Mouse (Mus musculus) neural tube, embryonic 12.5 days (tissue): ENCODE measurements at regions not wholly inside any gene's neighbourhood (a gene's known extent, or its start where the extent isn't known, plus 50 kb on each side); places are given as distances from the start of the nearest gene placed in this dataset.
"Not testable (repeated sequence)": the region's sequence is repeated elsewhere in the genome, so short reads cannot be mapped to it uniquely, and the experiment has no call there.

Experiments
- ATAC-seq: fragments of 200-750 bp; cut with Nextera tagmentation; 2 replicates; pipeline ENCODE4 v1.8.0; 2017; ENCODE audit warnings: low read depth, mild to moderate bottlenecking, moderate TSS enrichment, moderate library complexity; ENCODE audit not compliant: low FRiP score
- H3K27ac ChIP-seq: fragments of 300-500 bp; sonication (generic); 2 replicates; pipeline ENCODE4 v1.5.1; 2016
- H3K27me3 ChIP-seq: fragments of 300-500 bp; sonication (generic); replicated peaks from 2 replicates; pipeline ENCODE4 v1.6.1; 2016; ENCODE audit warnings: mild to moderate bottlenecking
- H3K36me3 ChIP-seq: fragments of 300-500 bp; sonication (generic); 2 replicates; pipeline ENCODE4 v1.6.1; 2016; ENCODE audit warnings: mild to moderate bottlenecking
- H3K4me1 ChIP-seq: fragments of 300-500 bp; sonication (generic); 2 replicates; pipeline ENCODE4 v1.6.1; 2016
- H3K4me2 ChIP-seq: fragments of 300-500 bp; sonication (generic); replicated peaks from 2 replicates; pipeline ENCODE4 v1.6.1; 2016; ENCODE audit warnings: mild to moderate bottlenecking
- H3K4me3 ChIP-seq: fragments of 300-500 bp; sonication (generic); 2 replicates; pipeline ENCODE4 v1.5.1; 2016
- H3K9ac ChIP-seq: fragments of 300-500 bp; sonication (generic); 2 replicates; pipeline ENCODE4 v1.6.1; 2016; ENCODE audit warnings: mild to moderate bottlenecking
- H3K9me3 ChIP-seq: fragments of 300-500 bp; sonication (generic); 2 replicates; pipeline ENCODE4 v1.6.1; 2016; ENCODE audit warnings: mild to moderate bottlenecking
- WGBS: fragments of 180-500 bp; shearing (Covaris S2); methylation state at CpG from one replicate; pipeline ENCODE4 v1.1.7; 2016; 5-methylcytosine and 5-hydroxymethylcytosine counted together

- no peaks in the 10 kb centered on the region for H3K4me1 ChIP-seq
- H3K36me3 ChIP-seq, result no peaks in the 10 kb centered on the region
- no peak overlapping the region for H3K4me2 ChIP-seq
- WGBS, result 76% methylated on average over 4 of the region's 4 CpGs
- no peak overlapping the region for H3K27ac ChIP-seq
- no peaks in the 10 kb centered on the region for H3K9me3 ChIP-seq
- H3K9ac ChIP-seq, result no peak overlapping the region
- no peaks in the 10 kb centered on the region for H3K27me3 ChIP-seq
- H3K4me3 ChIP-seq, result no peak overlapping the region
- ATAC-seq, result no peak
Measured at GRCm38 (mm10) chr10:45860696-45861095, 283.1 kb downstream of the Hace1 start.

GRCm38 (mm10) chr10:45865793-45866192 is 288.2 kb downstream of the Hace1 start:
- Histone ChIP-seq H3K27ac (no peak overlapping the region), H3K4me3 (no peak overlapping the region), H3K36me3 (no peaks in the 10 kb centered on the region), H3K4me1 (no peaks in the 10 kb centered on the region), H3K9ac (no peak overlapping the region), H3K4me2 (no peak overlapping the region), H3K9me3 (no peaks in the 10 kb centered on the region), H3K27me3 (no peaks in the 10 kb centered on the region)
- 54% methylated on average over 4 of the region's 4 CpGs for WGBS
- no peak for ATAC-seq

- Histone ChIP-seq H3K9me3 (no peaks in the 10 kb centered on the region), H3K4me1 (no peaks in the 10 kb centered on the region), H3K27ac (no peak overlapping the region), H3K36me3 (no peaks in the 10 kb centered on the region), H3K4me3 (no peak overlapping the region), H3K27me3 (no peaks in the 10 kb centered on the region), H3K9ac (no peak overlapping the region), H3K4me2 (no peak overlapping the region)
- ATAC-seq, result no peak
- 60% methylated on average over 3 of the region's 3 CpGs for WGBS
Measured at GRCm38 (mm10) chr10:45866860-45867259, 289.2 kb downstream of the Hace1 start.

GRCm38 (mm10) chr10:45871028-45871427 is 293.4 kb downstream of the Hace1 start:
- Histone ChIP-seq H3K4me3 (no peak overlapping the region), H3K9ac (no peak overlapping the region), H3K36me3 (no peaks in the 10 kb centered on the region), H3K4me2 (no peak overlapping the region), H3K9me3 (no peaks in the 10 kb centered on the region), H3K27ac (no peak overlapping the region), H3K4me1 (no peaks in the 10 kb centered on the region), H3K27me3 (no peaks in the 10 kb centered on the region)
- WGBS, result 89% methylated on average over 4 of the region's 4 CpGs
- no peak for ATAC-seq

- Histone ChIP-seq H3K4me3 (no peak overlapping the region), H3K27me3 (no peaks in the 10 kb centered on the region), H3K9me3 (no peaks in the 10 kb centered on the region), H3K4me1 (no peaks in the 10 kb centered on the region), H3K36me3 (no peaks in the 10 kb centered on the region), H3K4me2 (no peak overlapping the region), H3K27ac (no peak overlapping the region), H3K9ac (no peak overlapping the region)
- no peak for ATAC-seq
- WGBS, result 90% methylated on average over 4 of the region's 4 CpGs
Measured at GRCm38 (mm10) chr10:45872007-45872890, 294.6 kb downstream of the Hace1 start.

GRCm38 (mm10) chr10:45873805-45874780 is 296.5 kb downstream of the Hace1 start:
- Histone ChIP-seq H3K27ac (0 out of 2 replicates have a peak overlapping the region, but pooled peaks have one; percentile 0), H3K9me3 (no peaks in the 10 kb centered on the region)

GRCm38 (mm10) chr10:45875287-45875686 is 297.7 kb downstream of the Hace1 start:
- not testable (repeated sequence) for H3K4me2 ChIP-seq, H3K36me3 ChIP-seq, H3K9me3 ChIP-seq, H3K4me1 ChIP-seq, H3K27ac ChIP-seq, H3K27me3 ChIP-seq, H3K9ac ChIP-seq, H3K4me3 ChIP-seq
- 95% methylated on average over 20 of the region's 20 CpGs for WGBS
- 0 out of 2 replicates have a peak, but pooled peaks have one; percentile 44 for ATAC-seq

More at GRCm38 (mm10) chr10:45873805-45874780, 296.5 kb downstream of the Hace1 start:
- Histone ChIP-seq H3K4me3 (no peak overlapping the region), H3K27me3 (no peaks in the 10 kb centered on the region), H3K36me3 (no peaks in the 10 kb centered on the region), H3K4me1 (no peaks in the 10 kb centered on the region), H3K9ac (no peak overlapping the region), H3K4me2 (no peak overlapping the region)
- 62% methylated on average over 14 of the region's 14 CpGs for WGBS
- ATAC-seq, result peak; percentile 48; the same call in 1 of the 2 replicates

- ATAC-seq, result no peak
Measured at GRCm38 (mm10) chr10:45883745-45884144, 306.1 kb downstream of the Hace1 start.

GRCm38 (mm10) chr10:45886636-45887035 is 309.0 kb downstream of the Hace1 start:
- WGBS, result 73% methylated on average over 2 of the region's 2 CpGs
- Histone ChIP-seq H3K9ac (no peak overlapping the region), H3K4me1 (0 out of 2 replicates have a peak, but pooled peaks cover 2% of the 10 kb centered on the region), H3K4me3 (no peak overlapping the region), H3K27me3 (no peaks in the 10 kb centered on the region), H3K27ac (no peak overlapping the region), H3K36me3 (no peaks in the 10 kb centered on the region), H3K4me2 (no peak overlapping the region), H3K9me3 (no peaks in the 10 kb centered on the region)
- ATAC-seq, result no peak

More at GRCm38 (mm10) chr10:45883745-45884144, 306.1 kb downstream of the Hace1 start:
- WGBS, result 80% methylated on average over 1 of the region's 1 CpGs
- Histone ChIP-seq H3K4me1 (no peaks in the 10 kb centered on the region), H3K9ac (no peak overlapping the region), H3K27me3 (no peaks in the 10 kb centered on the region), H3K4me3 (no peak overlapping the region), H3K36me3 (no peaks in the 10 kb centered on the region), H3K9me3 (no peaks in the 10 kb centered on the region), H3K27ac (no peak overlapping the region), H3K4me2 (no peak overlapping the region)

GRCm38 (mm10) chr10:45888835-45889234 is 311.2 kb downstream of the Hace1 start:
- WGBS, result 80% methylated on average over 4 of the region's 4 CpGs
- 0 out of 2 replicates have a peak, but pooled peaks cover 2% of the 10 kb centered on the region for H3K4me1 ChIP-seq
- ATAC-seq, result no peak
- H3K36me3 ChIP-seq, result no peaks in the 10 kb centered on the region
- no peak overlapping the region for H3K4me3 ChIP-seq
- no peak overlapping the region for H3K27ac ChIP-seq
- no peak overlapping the region for H3K4me2 ChIP-seq
- no peak overlapping the region for H3K9ac ChIP-seq
- no peaks in the 10 kb centered on the region for H3K27me3 ChIP-seq
- H3K9me3 ChIP-seq, result no peaks in the 10 kb centered on the region

GRCm38 (mm10) chr10:45889381-45889951 is 311.8 kb downstream of the Hace1 start:
- H3K9ac ChIP-seq, result no peak overlapping the region
- no peak overlapping the region for H3K27ac ChIP-seq
- no peak overlapping the region for H3K4me2 ChIP-seq
- no peaks in the 10 kb centered on the region for H3K9me3 ChIP-seq
- 0 out of 2 replicates have a peak, but pooled peaks cover 2% of the 10 kb centered on the region for H3K4me1 ChIP-seq
- H3K36me3 ChIP-seq, result no peaks in the 10 kb centered on the region
- no peak overlapping the region for H3K4me3 ChIP-seq
- WGBS, result 54% methylated on average over 13 of the region's 13 CpGs
- no peaks in the 10 kb centered on the region for H3K27me3 ChIP-seq
- ATAC-seq, result peak; percentile 82
